Mouse (Mus musculus) embryonic fibroblast, embryonic 13.5 days (primary cell): ENCODE data around the gene Gfm1.

Experiments used
- CTCF ChIP-seq: IDR thresholded peaks from 2 replicates; pipeline ENCODE4 v1.5.1; 2011; ENCODE audit warnings: mild to moderate bottlenecking, control low read depth, low read length, moderate library complexity, borderline replicate concordance; ENCODE audit not compliant: insufficient read depth
- POLR2A ChIP-seq: IDR thresholded peaks from 2 replicates; pipeline ENCODE4 v1.6.1; 2011; ENCODE audit warnings: low read depth, mild to moderate bottlenecking, control low read depth, low read length, moderate library complexity

- no peak for TF ChIP-seq CTCF
- no peak for TF ChIP-seq POLR2A
These were observed 69.5 kb downstream of the Gfm1 start for GRCm38 (mm10) chr3:67499406-67499791.
